Mouse (Mus musculus) hindbrain, embryonic 12.5 days (tissue): Measurements from ENCODE around the gene Mag. TPM values are rescaled to one million over a fixed set of nuclear protein-coding genes. Genes with fewer than 3 reads are reported as not detected.
"Not testable (repeated sequence)": the region's sequence is repeated elsewhere in the genome, so short reads cannot be mapped to it uniquely, and the experiment has no call there.

Experiments used
- ATAC-seq: fragments of 200-750 bp; cut with Nextera tagmentation; 2 replicates; pipeline ENCODE4 v1.8.0; 2017; ENCODE audit warnings: moderate TSS enrichment; ENCODE audit not compliant: low FRiP score
- H3K27ac ChIP-seq: fragments of 300-500 bp; sonication (generic); 2 replicates; pipeline ENCODE4 v1.5.1; 2016; ENCODE audit warnings: mild to moderate bottlenecking
- H3K27me3 ChIP-seq: fragments of 300-500 bp; sonication (generic); 2 replicates; pipeline ENCODE4 v1.6.1; 2016; ENCODE audit warnings: mild to moderate bottlenecking
- H3K36me3 ChIP-seq: fragments of 300-500 bp; sonication (generic); 2 replicates; pipeline ENCODE4 v1.6.1; 2016; ENCODE audit warnings: mild to moderate bottlenecking
- H3K4me1 ChIP-seq: fragments of 300-500 bp; sonication (generic); 2 replicates; pipeline ENCODE4 v1.6.1; 2016
- H3K4me2 ChIP-seq: fragments of 300-500 bp; sonication (generic); replicated peaks from 2 replicates; pipeline ENCODE4 v1.6.1; 2016; ENCODE audit warnings: mild to moderate bottlenecking
- H3K4me3 ChIP-seq: fragments of 300-500 bp; sonication (generic); 2 replicates; pipeline ENCODE4 v1.5.1; 2016; ENCODE audit warnings: mild to moderate bottlenecking
- H3K9ac ChIP-seq: fragments of 300-500 bp; sonication (generic); 2 replicates; pipeline ENCODE4 v1.6.1; 2016; ENCODE audit warnings: mild to moderate bottlenecking, moderate library complexity
- H3K9me3 ChIP-seq: fragments of 300-500 bp; sonication (generic); replicated peaks from 2 replicates; pipeline ENCODE4 v1.6.1; 2016; ENCODE audit warnings: mild to moderate bottlenecking
- WGBS: fragments of 180-500 bp; shearing (Covaris S2); methylation state at CpG from one replicate; pipeline ENCODE4 v1.1.7; 2016; 5-methylcytosine and 5-hydroxymethylcytosine counted together
- polyA plus RNA-seq: library from polyadenylated mRNA; unstranded; fragments of >200 nt; fragmentation: Nextera tagmentation; extraction: Ambion mirVana; gene quantifications from 2 replicates; pipeline ENCODE4 v1.2.1, GENCODE M21; 2016

Gene Mag
- polyA plus RNA-seq, 1 experiment from 2014 or later: 0.56 TPM

GRCm38 (mm10) chr7:30924071-30924470 lies 9.4 kb upstream of the Mag start:
- H3K27me3 ChIP-seq: no peaks in the 10 kb centered on the region
- no peaks in the 10 kb centered on the region for H3K4me1 ChIP-seq
- no peak overlapping the region for H3K4me2 ChIP-seq
- H3K9me3 ChIP-seq: no peaks in the 10 kb centered on the region
- H3K27ac ChIP-seq: no peak overlapping the region
- no peak overlapping the region for H3K9ac ChIP-seq
- no peak overlapping the region for H3K4me3 ChIP-seq
- no peaks in the 10 kb centered on the region for H3K36me3 ChIP-seq
- 82% methylated on average over 3 of the region's 3 CpGs for WGBS
- ATAC-seq: no peak

GRCm38 (mm10) chr7:30922490-30922889 lies 7.8 kb upstream of the Mag start:
- H3K4me2 ChIP-seq, H3K27me3 ChIP-seq, ATAC-seq, H3K36me3 ChIP-seq, H3K4me1 ChIP-seq, H3K9ac ChIP-seq, H3K27ac ChIP-seq, H3K9me3 ChIP-seq, H3K4me3 ChIP-seq: not testable (repeated sequence)
- WGBS: 52% methylated on average over 3 of the region's 3 CpGs

GRCm38 (mm10) chr7:30920217-30920616 lies 5.5 kb upstream of the Mag start:
- WGBS: 53% methylated on average over 3 of the region's 3 CpGs
- Histone ChIP-seq H3K4me3 (no peak overlapping the region), H3K27me3 (no peaks in the 10 kb centered on the region), H3K9ac (no peak overlapping the region), H3K36me3 (no peaks in the 10 kb centered on the region), H3K27ac (no peak overlapping the region), H3K9me3 (no peaks in the 10 kb centered on the region), H3K4me1 (no peaks in the 10 kb centered on the region), H3K4me2 (no peak overlapping the region)
- ATAC-seq: no peak

DNA sequence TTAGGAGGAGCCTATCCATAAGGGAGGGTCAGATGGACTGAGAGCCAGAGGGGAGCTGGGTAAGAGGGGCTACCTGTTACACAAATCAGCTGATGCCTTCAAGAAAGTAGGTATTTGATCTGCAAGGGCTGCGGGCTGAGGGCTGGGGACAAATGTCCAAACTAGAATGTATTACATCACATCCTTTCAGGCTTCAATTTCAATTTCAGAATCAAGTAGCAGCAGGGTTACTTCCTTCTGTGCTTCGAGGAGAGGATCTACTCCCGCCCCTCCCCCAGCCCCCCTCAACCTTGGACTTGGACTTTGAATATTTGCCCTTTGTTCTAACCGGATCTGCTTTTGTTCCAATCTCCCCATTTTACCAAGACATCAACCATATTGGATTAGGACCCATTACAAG lies 2.5 kb upstream of the Mag start:
- no peaks in the 10 kb centered on the region for H3K4me1 ChIP-seq
- H3K9me3 ChIP-seq: no peaks in the 10 kb centered on the region
- no peaks in the 10 kb centered on the region for H3K36me3 ChIP-seq
- H3K4me3 ChIP-seq: no peak overlapping the region
- H3K27me3 ChIP-seq: no peaks in the 10 kb centered on the region
- 64% methylated on average over 4 of the region's 4 CpGs for WGBS
- no peak for ATAC-seq
- H3K4me2 ChIP-seq: no peak overlapping the region
- H3K27ac ChIP-seq: no peak overlapping the region
- no peak overlapping the region for H3K9ac ChIP-seq

DNA sequence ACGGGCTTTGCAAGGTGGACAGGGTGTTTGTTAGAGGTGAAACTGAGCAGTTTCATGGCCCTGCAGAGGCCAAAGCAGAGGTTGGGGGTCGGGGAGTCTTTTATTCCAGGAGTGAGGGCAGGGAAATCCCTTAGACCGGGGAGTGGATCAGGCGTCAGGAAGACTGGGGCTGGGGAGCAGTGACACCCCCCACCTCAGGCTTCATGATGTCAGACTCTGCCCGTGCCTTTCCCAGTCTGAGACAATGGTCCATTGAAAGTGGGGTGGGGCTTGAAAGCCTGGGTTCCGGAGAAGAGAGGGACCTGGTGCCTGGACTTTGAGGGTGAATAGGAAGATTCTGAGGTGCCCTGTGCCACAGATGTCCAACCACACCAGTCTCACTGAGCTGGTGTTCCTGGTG lies 2.0 kb upstream of the Mag start:
- no peak for ATAC-seq
- Histone ChIP-seq H3K4me1 (no peaks in the 10 kb centered on the region), H3K9ac (no peak overlapping the region), H3K4me2 (no peak overlapping the region), H3K36me3 (no peaks in the 10 kb centered on the region), H3K9me3 (no peaks in the 10 kb centered on the region), H3K27me3 (no peaks in the 10 kb centered on the region), H3K27ac (no peak overlapping the region), H3K4me3 (no peak overlapping the region)
- 29% methylated on average over 6 of the region's 6 CpGs for WGBS

DNA sequence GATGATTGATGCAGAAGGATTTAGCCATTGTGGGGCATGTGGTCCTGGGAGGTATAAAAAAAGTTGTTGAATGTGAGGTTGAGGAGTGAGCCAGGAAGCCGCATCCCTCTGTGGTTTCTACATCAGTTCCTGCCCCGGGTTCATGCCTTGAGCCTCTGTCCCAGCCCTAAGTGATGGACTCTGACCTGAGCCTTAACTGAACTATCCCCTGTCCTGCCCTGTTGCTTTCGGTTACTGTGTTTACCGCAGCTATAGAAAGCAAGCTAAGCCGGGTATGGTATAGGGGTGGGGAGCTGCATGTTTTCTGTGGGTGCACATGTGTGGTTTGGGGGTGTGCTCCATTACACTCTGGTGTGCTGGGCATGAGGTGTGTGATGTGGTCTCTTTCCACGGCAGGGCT lies 4.9 kb downstream of the Mag start:
- H3K4me2 ChIP-seq: no peak overlapping the region
- H3K9ac ChIP-seq: no peak overlapping the region
- 80% methylated on average over 6 of the region's 6 CpGs for WGBS
- no peaks in the 10 kb centered on the region for H3K36me3 ChIP-seq
- H3K27me3 ChIP-seq: 0 out of 2 replicates have a peak, but pooled peaks cover 3% of the 10 kb centered on the region
- H3K27ac ChIP-seq: no peak overlapping the region
- no peak overlapping the region for H3K4me3 ChIP-seq
- H3K4me1 ChIP-seq: peaks cover 10% of the 10 kb centered on the region
- no peaks in the 10 kb centered on the region for H3K9me3 ChIP-seq
- ATAC-seq: no peak

- no peak; the same call in none of the 2 replicates for ATAC-seq
- peak overlapping the region; percentile 25 for H3K4me3 ChIP-seq
- WGBS: 14% methylated on average over 15 of the region's 17 CpGs
- H3K4me2 ChIP-seq: peak overlapping the region; percentile 59
- H3K27ac ChIP-seq: no peak overlapping the region
- no peaks in the 10 kb centered on the region for H3K36me3 ChIP-seq
- H3K9me3 ChIP-seq: no peaks in the 10 kb centered on the region
- H3K9ac ChIP-seq: no peak overlapping the region
- peaks cover 10% of the 10 kb centered on the region for H3K4me1 ChIP-seq
- H3K27me3 ChIP-seq: 0 out of 2 replicates have a peak, but pooled peaks cover 3% of the 10 kb centered on the region
Observed at GRCm38 (mm10) chr7:30908992-30909431, 5.7 kb downstream of the Mag start.

GRCm38 (mm10) chr7:30908277-30908991 lies 6.2 kb downstream of the Mag start:
- H3K27me3 ChIP-seq: 0 out of 2 replicates have a peak, but pooled peaks cover 3% of the 10 kb centered on the region
- no peaks in the 10 kb centered on the region for H3K36me3 ChIP-seq
- H3K4me2 ChIP-seq: peak overlapping the region; percentile 59
- peaks cover 10% of the 10 kb centered on the region for H3K4me1 ChIP-seq
- no peak overlapping the region for H3K27ac ChIP-seq
- H3K9me3 ChIP-seq: no peaks in the 10 kb centered on the region
- peak; percentile 67 for ATAC-seq
- no peak overlapping the region for H3K9ac ChIP-seq
- WGBS: 2% methylated on average over 25 of the region's 26 CpGs
- peak overlapping the region; percentile 25 for H3K4me3 ChIP-seq

- Histone ChIP-seq H3K9me3 (no peaks in the 10 kb centered on the region), H3K27me3 (0 out of 2 replicates have a peak, but pooled peaks cover 3% of the 10 kb centered on the region), H3K4me1 (peaks cover 10% of the 10 kb centered on the region), H3K4me2 (no peak overlapping the region), H3K4me3 (no peak overlapping the region), H3K36me3 (no peaks in the 10 kb centered on the region), H3K27ac (no peak overlapping the region), H3K9ac (no peak overlapping the region)
- no peak for ATAC-seq
- WGBS: 43% methylated on average over 4 of the region's 4 CpGs
Observed at GRCm38 (mm10) chr7:30904042-30904441, 10.6 kb downstream of the Mag start.

DNA sequence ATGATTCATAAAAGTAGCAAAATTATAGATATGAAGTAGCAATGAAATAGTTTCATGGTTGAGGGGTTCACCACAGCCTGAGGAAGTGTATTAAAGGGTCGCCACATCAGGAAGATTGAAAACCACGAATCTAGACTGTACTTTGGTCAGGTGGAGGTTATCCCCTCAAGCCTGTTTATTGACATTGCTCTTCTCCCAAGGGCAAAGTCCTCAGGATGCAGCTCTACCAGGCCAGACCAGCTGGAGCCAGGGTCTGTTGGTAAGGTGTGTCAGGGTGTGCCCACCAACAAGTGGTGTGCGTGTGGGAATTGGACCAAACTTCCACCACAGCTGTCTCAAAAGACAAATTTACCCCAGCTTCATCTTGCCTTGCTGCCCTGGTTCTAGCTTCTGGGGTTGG lies 19.5 kb downstream of the Mag start:
- Histone ChIP-seq H3K9ac (no peak overlapping the region), H3K4me1 (no peaks in the 10 kb centered on the region), H3K27ac (no peak overlapping the region), H3K27me3 (no peaks in the 10 kb centered on the region), H3K4me3 (no peak overlapping the region), H3K4me2 (no peak overlapping the region), H3K9me3 (no peaks in the 10 kb centered on the region), H3K36me3 (no peaks in the 10 kb centered on the region)
- no peak for ATAC-seq
- WGBS: 87% methylated on average over 3 of the region's 3 CpGs

DNA sequence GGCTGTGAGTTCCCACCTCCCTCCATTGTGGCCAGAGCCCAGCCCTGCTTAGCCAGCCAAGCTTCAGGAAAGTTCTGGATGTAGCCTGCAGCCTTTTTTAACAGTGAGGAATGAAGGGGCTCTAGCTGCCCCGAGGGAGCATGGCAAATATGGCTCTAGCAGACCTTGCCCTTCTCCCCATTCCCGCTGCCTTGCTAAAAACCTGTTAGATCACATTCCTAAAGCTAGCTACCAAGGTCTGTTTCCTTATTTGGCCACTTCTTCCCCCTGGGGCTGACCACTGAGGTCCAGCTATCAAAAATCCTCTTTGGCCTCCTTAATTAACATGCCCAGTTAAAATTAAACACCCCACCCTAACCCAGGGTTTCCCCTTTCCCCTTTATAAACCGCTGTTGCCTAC lies 22.2 kb downstream of the Mag start:
- no peak overlapping the region for H3K4me2 ChIP-seq
- H3K36me3 ChIP-seq: no peaks in the 10 kb centered on the region
- no peak overlapping the region for H3K27ac ChIP-seq
- no peak for ATAC-seq
- 51% methylated on average over 3 of the region's 3 CpGs for WGBS
- H3K9me3 ChIP-seq: no peaks in the 10 kb centered on the region
- H3K27me3 ChIP-seq: no peaks in the 10 kb centered on the region
- no peak overlapping the region for H3K9ac ChIP-seq
- H3K4me1 ChIP-seq: no peaks in the 10 kb centered on the region
- H3K4me3 ChIP-seq: no peak overlapping the region

GRCm38 (mm10) chr7:30891746-30892145 lies 22.9 kb downstream of the Mag start:
- Histone ChIP-seq H3K4me1 (no peaks in the 10 kb centered on the region), H3K4me2 (no peak overlapping the region), H3K36me3 (no peaks in the 10 kb centered on the region), H3K9ac (no peak overlapping the region), H3K4me3 (no peak overlapping the region), H3K27me3 (no peaks in the 10 kb centered on the region), H3K9me3 (no peaks in the 10 kb centered on the region), H3K27ac (no peak overlapping the region)
- WGBS: 87% methylated on average over 9 of the region's 9 CpGs
- ATAC-seq: no peak

GRCm38 (mm10) chr7:30890681-30891080 lies 24.0 kb downstream of the Mag start:
- H3K27ac ChIP-seq: no peak overlapping the region
- no peaks in the 10 kb centered on the region for H3K36me3 ChIP-seq
- H3K4me1 ChIP-seq: no peaks in the 10 kb centered on the region
- H3K4me3 ChIP-seq: no peak overlapping the region
- H3K4me2 ChIP-seq: no peak overlapping the region
- H3K9ac ChIP-seq: no peak overlapping the region
- 71% methylated on average over 2 of the region's 2 CpGs for WGBS
- H3K9me3 ChIP-seq: no peaks in the 10 kb centered on the region
- ATAC-seq: no peak
- no peaks in the 10 kb centered on the region for H3K27me3 ChIP-seq
